Mouse (Mus musculus) liver, embryonic 13.5 days (tissue): ENCODE measurements at regions not wholly inside any gene's neighbourhood (a gene's known extent, or its start where the extent isn't known, plus 50 kb on each side); places are given as distances from the start of the nearest gene placed in this dataset.

Experiments used
- ATAC-seq: fragments of 200-750 bp; cut with Nextera tagmentation; 2 replicates; pipeline ENCODE4 v1.8.0; 2017; ENCODE audit warnings: low read depth, mild to moderate bottlenecking, moderate number of reproducible peaks, moderate library complexity
- DNase-seq: peaks from one replicate; pipeline ENCODE4 v3.0.0; 2022
- H3K27ac ChIP-seq: fragments of 300-500 bp; sonication (generic); 2 replicates; pipeline ENCODE4 v1.5.1; 2015; ENCODE audit warnings: moderate library complexity, mild to moderate bottlenecking, inconsistent platforms
- H3K27me3 ChIP-seq: fragments of 300-500 bp; sonication (generic); 2 replicates; pipeline ENCODE4 v1.6.1; 2015; ENCODE audit warnings: mild to moderate bottlenecking, inconsistent platforms
- H3K36me3 ChIP-seq: fragments of 300-500 bp; sonication (generic); 2 replicates; pipeline ENCODE4 v1.6.1; 2015; ENCODE audit warnings: mild to moderate bottlenecking, inconsistent platforms
- H3K4me1 ChIP-seq: fragments of 300-500 bp; sonication (generic); replicated peaks from 2 replicates; pipeline ENCODE4 v1.6.1; 2015; ENCODE audit warnings: inconsistent platforms
- H3K4me2 ChIP-seq: fragments of 300-500 bp; sonication (generic); 2 replicates; pipeline ENCODE4 v1.6.1; 2015; ENCODE audit warnings: inconsistent platforms, mild to moderate bottlenecking, moderate library complexity
- H3K4me3 ChIP-seq: fragments of 300-500 bp; sonication (generic); replicated peaks from 2 replicates; pipeline ENCODE4 v1.5.1; 2015; ENCODE audit warnings: mild to moderate bottlenecking, inconsistent platforms
- H3K9ac ChIP-seq: fragments of 300-500 bp; sonication (generic); 2 replicates; pipeline ENCODE4 v1.6.1; 2015; ENCODE audit warnings: mild to moderate bottlenecking, inconsistent platforms
- H3K9me3 ChIP-seq: fragments of 300-500 bp; sonication (generic); replicated peaks from 2 replicates; pipeline ENCODE4 v1.6.1; 2016; ENCODE audit warnings: inconsistent platforms
- WGBS: fragments of 180-500 bp; shearing (Covaris S2); methylation state at CpG from one replicate; pipeline ENCODE4 v1.1.7; 2015; ENCODE audit not compliant: insufficient replicate concordance; 5-methylcytosine and 5-hydroxymethylcytosine counted together

GRCm38 (mm10) chr9:50067729-50068225 is 269.1 kb upstream of the Ncam1 start:
- H3K27ac ChIP-seq: no peak overlapping the region
- no peak overlapping the region for H3K9ac ChIP-seq
- H3K4me3 ChIP-seq: no peak overlapping the region
- WGBS: 51% methylated on average over 3 of the region's 3 CpGs
- DNase-seq (no peak), ATAC-seq (no peak)
- no peaks in the 10 kb centered on the region for H3K36me3 ChIP-seq
- H3K4me1 ChIP-seq: no peaks in the 10 kb centered on the region
- no peaks in the 10 kb centered on the region for H3K9me3 ChIP-seq
- H3K27me3 ChIP-seq: no peaks in the 10 kb centered on the region
- no peak overlapping the region for H3K4me2 ChIP-seq

- H3K27me3 ChIP-seq: no peaks in the 10 kb centered on the region
- DNase-seq (no peak), ATAC-seq (no peak)
- H3K4me3 ChIP-seq: no peak overlapping the region
- no peaks in the 10 kb centered on the region for H3K4me1 ChIP-seq
- H3K36me3 ChIP-seq: no peaks in the 10 kb centered on the region
- H3K4me2 ChIP-seq: no peak overlapping the region
- no peaks in the 10 kb centered on the region for H3K9me3 ChIP-seq
- H3K9ac ChIP-seq: no peak overlapping the region
- H3K27ac ChIP-seq: no peak overlapping the region
- WGBS: 57% methylated on average over 10 of the region's 10 CpGs
These were observed 265.9 kb upstream of the Ncam1 start for GRCm38 (mm10) chr9:50064505-50065229.

- ATAC-seq (no peak), DNase-seq (no peak)
- Histone ChIP-seq H3K4me1 (no peaks in the 10 kb centered on the region), H3K27ac (no peak overlapping the region), H3K4me2 (no peak overlapping the region), H3K9me3 (no peaks in the 10 kb centered on the region), H3K27me3 (no peaks in the 10 kb centered on the region), H3K36me3 (no peaks in the 10 kb centered on the region), H3K9ac (no peak overlapping the region), H3K4me3 (no peak overlapping the region)
- WGBS: 48% methylated on average over 11 of the region's 11 CpGs
These were observed 239.5 kb upstream of the Ncam1 start for GRCm38 (mm10) chr9:50038231-50038630.

- Histone ChIP-seq H3K4me2 (no peak overlapping the region), H3K4me3 (no peak overlapping the region), H3K4me1 (no peaks in the 10 kb centered on the region), H3K27me3 (no peaks in the 10 kb centered on the region), H3K9ac (no peak overlapping the region), H3K27ac (no peak overlapping the region), H3K36me3 (no peaks in the 10 kb centered on the region), H3K9me3 (no peaks in the 10 kb centered on the region)
- DNase-seq: no peak
- WGBS: 52% methylated on average over 9 of the region's 9 CpGs
- no peak for ATAC-seq
These were observed 233.8 kb upstream of the Ncam1 start for GRCm38 (mm10) chr9:50032322-50033158.

- no peak overlapping the region for H3K4me3 ChIP-seq
- no peak overlapping the region for H3K9ac ChIP-seq
- no peak for ATAC-seq
- no peak for DNase-seq
- H3K27ac ChIP-seq: no peak overlapping the region
- no peak overlapping the region for H3K4me2 ChIP-seq
- H3K9me3 ChIP-seq: no peaks in the 10 kb centered on the region
- no peaks in the 10 kb centered on the region for H3K36me3 ChIP-seq
- no peaks in the 10 kb centered on the region for H3K27me3 ChIP-seq
- H3K4me1 ChIP-seq: no peaks in the 10 kb centered on the region
- WGBS: 38% methylated on average over 2 of the region's 2 CpGs
These were observed 232.6 kb upstream of the Ncam1 start for GRCm38 (mm10) chr9:50031318-50031717.

- no peak overlapping the region for H3K4me3 ChIP-seq
- no peak overlapping the region for H3K4me2 ChIP-seq
- H3K9ac ChIP-seq: no peak overlapping the region
- H3K9me3 ChIP-seq: no peaks in the 10 kb centered on the region
- H3K27me3 ChIP-seq: no peaks in the 10 kb centered on the region
- H3K27ac ChIP-seq: no peak overlapping the region
- H3K36me3 ChIP-seq: no peaks in the 10 kb centered on the region
- 32% methylated on average over 3 of the region's 3 CpGs for WGBS
- no peaks in the 10 kb centered on the region for H3K4me1 ChIP-seq
- ATAC-seq (no peak), DNase-seq (no peak)
These were observed 230.3 kb upstream of the Ncam1 start for GRCm38 (mm10) chr9:50029030-50029429.

GRCm38 (mm10) chr9:50028573-50028972 is 229.8 kb upstream of the Ncam1 start:
- 68% methylated on average over 2 of the region's 2 CpGs for WGBS
- H3K4me1 ChIP-seq: no peaks in the 10 kb centered on the region
- H3K9ac ChIP-seq: no peak overlapping the region
- no peaks in the 10 kb centered on the region for H3K27me3 ChIP-seq
- no peaks in the 10 kb centered on the region for H3K36me3 ChIP-seq
- no peak overlapping the region for H3K4me3 ChIP-seq
- no peak overlapping the region for H3K4me2 ChIP-seq
- ATAC-seq: no peak
- no peak overlapping the region for H3K27ac ChIP-seq
- DNase-seq: no peak
- H3K9me3 ChIP-seq: no peaks in the 10 kb centered on the region

- WGBS: 61% methylated on average over 6 of the region's 6 CpGs
- Histone ChIP-seq H3K4me2 (no peak overlapping the region), H3K36me3 (no peaks in the 10 kb centered on the region), H3K9me3 (no peaks in the 10 kb centered on the region), H3K27ac (no peak overlapping the region), H3K4me3 (no peak overlapping the region), H3K9ac (no peak overlapping the region), H3K27me3 (no peaks in the 10 kb centered on the region), H3K4me1 (no peaks in the 10 kb centered on the region)
- DNase-seq: no peak
- ATAC-seq: no peak
These were observed 226.1 kb upstream of the Ncam1 start for GRCm38 (mm10) chr9:50024820-50025219.

- Histone ChIP-seq H3K4me2 (no peak overlapping the region), H3K9me3 (no peaks in the 10 kb centered on the region), H3K4me3 (no peak overlapping the region), H3K36me3 (no peaks in the 10 kb centered on the region), H3K4me1 (no peaks in the 10 kb centered on the region), H3K27me3 (no peaks in the 10 kb centered on the region), H3K9ac (no peak overlapping the region), H3K27ac (no peak overlapping the region)
- 61% methylated on average over 4 of the region's 4 CpGs for WGBS
- no peak for ATAC-seq
- no peak for DNase-seq
These were observed 214.9 kb upstream of the Ncam1 start for GRCm38 (mm10) chr9:50013602-50014001.

- Histone ChIP-seq H3K4me2 (no peak overlapping the region), H3K9ac (no peak overlapping the region), H3K27ac (no peak overlapping the region), H3K36me3 (no peaks in the 10 kb centered on the region), H3K9me3 (no peaks in the 10 kb centered on the region), H3K4me3 (no peak overlapping the region), H3K4me1 (no peaks in the 10 kb centered on the region), H3K27me3 (no peaks in the 10 kb centered on the region)
- no peak for DNase-seq
- 45% methylated on average over 8 of the region's 8 CpGs for WGBS
- ATAC-seq: no peak
These were observed 207.2 kb upstream of the Ncam1 start for GRCm38 (mm10) chr9:50005757-50006576.

GRCm38 (mm10) chr9:50002695-50003094 is 204.0 kb upstream of the Ncam1 start:
- ATAC-seq (no peak), DNase-seq (no peak)
- WGBS: 56% methylated on average over 6 of the region's 6 CpGs
- H3K27me3 ChIP-seq: no peaks in the 10 kb centered on the region
- H3K36me3 ChIP-seq: no peaks in the 10 kb centered on the region
- H3K9ac ChIP-seq: no peak overlapping the region
- H3K4me1 ChIP-seq: no peaks in the 10 kb centered on the region
- no peak overlapping the region for H3K27ac ChIP-seq
- H3K4me3 ChIP-seq: no peak overlapping the region
- H3K9me3 ChIP-seq: no peaks in the 10 kb centered on the region
- H3K4me2 ChIP-seq: no peak overlapping the region
